Mouse (Mus musculus): Measurements from ENCODE around the gene Setd1a.

The Setd1a gene

GRCm38 (mm10) chr7:127799738-127800137, 23.3 kb downstream of the Setd1a start:
- no peak for DNase-seq (ENCODE audit: low spot score in 2 of 2)

GRCm38 (mm10) chr7:127800435-127801009, 24.1 kb downstream of the Setd1a start, which contains the start of gene Hsd3b7:
Gene Hsd3b7, plus strand, starts transcription at chr7:127800604.
- peak; percentile 86 for DNase-seq (ENCODE audit: low spot score in 2 of 2)

GRCm38 (mm10) chr7:127801010-127801621, 24.6 kb downstream of the Setd1a start:
- no peak for DNase-seq (ENCODE audit: low spot score in 2 of 2)

- peak; percentile 33 to 43 for DNase-seq (ENCODE audit: low spot score in 2 of 2)
These were observed 25.8 kb downstream of the Setd1a start for GRCm38 (mm10) chr7:127802313-127802712.

GRCm38 (mm10) chr7:127808821-127809220, 32.4 kb downstream of the Setd1a start:
- no peak for DNase-seq (ENCODE audit: low spot score in 2 of 2)

GRCm38 (mm10) chr7:127809846-127810245, 33.4 kb downstream of the Setd1a start:
- DNase-seq (ENCODE audit: low spot score in 2 of 2): no peak

- DNase-seq (ENCODE audit: low spot score in 2 of 2): no peak
These were observed 34.2 kb downstream of the Setd1a start for GRCm38 (mm10) chr7:127810650-127811049.

GRCm38 (mm10) chr7:127811240-127811639, 34.8 kb downstream of the Setd1a start:
- no peak for DNase-seq (ENCODE audit: low spot score in 2 of 2)

GRCm38 (mm10) chr7:127812292-127812691, 35.8 kb downstream of the Setd1a start:
- DNase-seq (ENCODE audit: low spot score in 2 of 2): no peak

- DNase-seq (ENCODE audit: low spot score in 2 of 2): no peak
These were observed 37.4 kb downstream of the Setd1a start for GRCm38 (mm10) chr7:127813821-127814220.

- peak; percentile 76 to 85 for DNase-seq (ENCODE audit: low spot score in 2 of 2)
These were observed 37.9 kb downstream of the Setd1a start for GRCm38 (mm10) chr7:127814241-127814921.

GRCm38 (mm10) chr7:127815116-127815665, 38.7 kb downstream of the Setd1a start:
- no peak for DNase-seq (ENCODE audit: low spot score in 2 of 2)

- peak; percentile 79 to 82 for DNase-seq (ENCODE audit: low spot score in 2 of 2)
These were observed 39.7 kb downstream of the Setd1a start for GRCm38 (mm10) chr7:127815954-127816821.

- no peak for DNase-seq (ENCODE audit: low spot score in 2 of 2)
These were observed 40.6 kb downstream of the Setd1a start for GRCm38 (mm10) chr7:127817053-127817452.

- no peak for DNase-seq (ENCODE audit: low spot score in 2 of 2)
These were observed 41.3 kb downstream of the Setd1a start for GRCm38 (mm10) chr7:127817776-127818175.

GRCm38 (mm10) chr7:127820836-127821509, 44.5 kb downstream of the Setd1a start:
- no peak for DNase-seq (ENCODE audit: low spot score in 2 of 2)

GRCm38 (mm10) chr7:127822494-127822893, 46.0 kb downstream of the Setd1a start:
- DNase-seq (ENCODE audit: low spot score in 2 of 2): no peak

- no peak for DNase-seq (ENCODE audit: low spot score in 2 of 2)
These were observed 47.0 kb downstream of the Setd1a start for GRCm38 (mm10) chr7:127823236-127824171.

- DNase-seq (ENCODE audit: low spot score in 2 of 2): peak; percentile 54 to 56
These were observed 47.9 kb downstream of the Setd1a start, which contains the start of the genes Stx4a and Stx1b for GRCm38 (mm10) chr7:127824176-127824871. Gene Stx4a, plus strand, starts transcription at chr7:127824294. Gene Stx1b, minus strand, starts transcription at chr7:127824549.
